Mouse (Mus musculus): ENCODE measurements at regions not wholly inside any gene's neighbourhood (a gene's known extent, or its start where the extent isn't known, plus 50 kb on each side); places are given as distances from the start of the nearest gene placed in this dataset.

DNA sequence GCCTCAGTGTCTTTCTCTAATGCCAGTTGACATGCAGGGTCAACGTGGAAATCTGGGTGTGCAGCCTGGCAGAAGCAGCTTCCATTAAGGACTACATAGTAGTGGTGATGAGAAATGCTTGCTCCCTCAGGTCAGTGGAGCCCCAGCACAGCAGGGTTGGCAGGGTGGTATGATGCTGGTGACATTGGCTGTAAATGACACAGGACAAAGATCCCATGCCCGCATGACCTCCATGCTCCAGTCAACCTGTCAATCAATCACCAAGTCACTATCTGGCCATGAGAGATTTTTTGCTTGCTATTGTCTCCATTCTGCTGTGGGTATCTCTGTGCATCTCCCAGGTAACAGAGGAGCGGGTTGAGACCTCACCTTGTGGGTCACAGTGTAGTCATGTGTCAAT, 146.2 kb upstream of the A530016L24Rik start:
- Histone ChIP-seq H3K27ac (replicated peaks; ENCODE audit: low read depth, low read length) (no peak overlapping the region), H3K9ac (ENCODE audit: low read depth, low read length) (no peak overlapping the region), H3K9me3 (ENCODE audit: control insufficient read depth, low read length) (no peaks in the 10 kb centered on the region), H3K36me3 (ENCODE audit: control insufficient read depth, insufficient read depth, low read length) (no peaks in the 10 kb centered on the region), H3K27me3 (replicated peaks; ENCODE audit: control insufficient read depth, insufficient read depth, low read length) (no peaks in the 10 kb centered on the region), H3K4me2 (ENCODE audit: low read depth, low read length) (no peak overlapping the region), H3K4me1 (ENCODE audit: control insufficient read depth, insufficient read depth, low read length) (peaks cover 10% of the 10 kb centered on the region; the same call in 1 of the 2 replicates), H3K4me3 (ENCODE audit: low read depth, low read length) (no peak overlapping the region)
- DNase-seq (ENCODE audit: low spot score): no peak
- ATAC-seq (ENCODE audit: low read depth): no peak
- WGBS: 89% methylated on average over 3 of the region's 3 CpGs

DNA sequence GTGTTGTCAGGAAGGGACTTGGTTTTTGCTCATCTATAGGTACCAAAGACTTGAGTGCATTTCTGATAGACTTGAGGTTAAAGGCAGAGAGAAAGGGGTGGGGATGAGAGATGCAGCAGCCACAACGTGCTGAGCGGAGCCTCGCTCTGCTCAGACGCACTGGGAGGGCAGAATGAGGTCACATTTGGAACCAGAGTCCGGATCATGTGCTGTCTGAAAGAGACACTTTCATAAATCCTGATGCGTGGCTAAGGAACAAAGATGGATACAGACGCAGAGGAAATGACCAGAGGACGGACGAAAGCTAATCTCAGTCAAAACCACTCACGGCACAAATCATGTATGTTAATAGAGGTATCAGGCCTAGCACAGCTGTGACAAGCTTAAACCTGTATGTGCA, 145.0 kb upstream of the A530016L24Rik start:
- ATAC-seq (ENCODE audit: low read depth): no peak
- no peak overlapping the region for H3K4me2 ChIP-seq (ENCODE audit: low read depth, low read length)
- no peaks in the 10 kb centered on the region for H3K27me3 ChIP-seq (replicated peaks; ENCODE audit: control insufficient read depth, insufficient read depth, low read length)
- no peak for DNase-seq (ENCODE audit: low spot score)
- peaks cover 9% of the 10 kb centered on the region; the same call in 1 of the 2 replicates for H3K4me1 ChIP-seq (ENCODE audit: control insufficient read depth, insufficient read depth, low read length)
- 46% methylated on average over 10 of the region's 10 CpGs for WGBS
- H3K36me3 ChIP-seq (ENCODE audit: control insufficient read depth, insufficient read depth, low read length): no peaks in the 10 kb centered on the region
- H3K9ac ChIP-seq (ENCODE audit: low read depth, low read length): no peak overlapping the region
- H3K9me3 ChIP-seq (ENCODE audit: control insufficient read depth, low read length): no peaks in the 10 kb centered on the region
- no peak overlapping the region for H3K27ac ChIP-seq (replicated peaks; ENCODE audit: low read depth, low read length)
- H3K4me3 ChIP-seq (ENCODE audit: low read depth, low read length): no peak overlapping the region

DNA sequence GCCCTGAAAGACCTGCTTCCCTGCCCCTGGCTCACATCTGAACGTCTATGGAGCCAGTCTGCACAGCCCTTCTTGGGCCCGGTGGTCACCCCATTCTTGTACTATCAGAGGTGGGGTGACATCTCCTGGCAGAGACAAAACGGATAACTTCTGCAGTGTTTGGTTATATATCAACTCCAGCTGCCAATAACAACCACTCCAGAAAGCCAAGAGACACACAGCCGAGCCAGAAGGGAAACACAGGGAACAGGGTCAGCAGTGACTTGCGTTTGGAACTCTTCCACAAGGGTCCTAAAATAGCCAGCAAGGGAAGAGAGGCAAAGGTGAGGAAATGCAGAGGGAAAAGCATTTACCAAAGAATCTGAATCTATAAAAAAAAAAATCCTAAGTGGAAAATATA, 143.5 kb upstream of the A530016L24Rik start:
- ATAC-seq (ENCODE audit: low read depth) (no peak), DNase-seq (ENCODE audit: low spot score) (no peak)
- Histone ChIP-seq H3K9ac (ENCODE audit: low read depth, low read length) (no peak overlapping the region), H3K27ac (replicated peaks; ENCODE audit: low read depth, low read length) (no peak overlapping the region), H3K27me3 (replicated peaks; ENCODE audit: control insufficient read depth, insufficient read depth, low read length) (no peaks in the 10 kb centered on the region), H3K4me3 (ENCODE audit: low read depth, low read length) (no peak overlapping the region), H3K9me3 (ENCODE audit: control insufficient read depth, low read length) (no peaks in the 10 kb centered on the region), H3K4me2 (ENCODE audit: low read depth, low read length) (no peak overlapping the region), H3K4me1 (ENCODE audit: control insufficient read depth, insufficient read depth, low read length) (peaks cover 9% of the 10 kb centered on the region), H3K36me3 (ENCODE audit: control insufficient read depth, insufficient read depth, low read length) (no peaks in the 10 kb centered on the region)
- 64% methylated on average over 5 of the region's 5 CpGs for WGBS

DNA sequence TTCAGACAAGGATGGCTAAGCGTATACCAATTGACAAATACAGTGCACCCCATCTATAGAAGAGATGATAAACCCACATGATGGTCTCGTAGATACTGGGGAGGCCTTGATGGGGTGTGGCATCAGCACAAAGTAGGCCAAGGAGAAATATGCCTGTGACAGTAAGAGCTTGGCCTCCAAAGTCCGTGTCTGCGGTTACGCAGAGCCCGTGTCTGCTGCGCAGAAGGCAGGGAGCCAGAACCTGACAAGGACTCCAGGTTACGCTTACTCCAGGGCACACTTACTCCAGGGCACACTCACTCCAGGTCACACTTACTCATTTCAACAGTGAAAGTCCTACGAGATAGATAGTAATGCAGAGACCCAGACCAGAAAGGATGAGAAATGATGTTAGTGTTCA, 141.1 kb upstream of the A530016L24Rik start:
- H3K4me1 ChIP-seq (ENCODE audit: control insufficient read depth, insufficient read depth, low read length): peaks cover 11% of the 10 kb centered on the region
- no peak overlapping the region for H3K27ac ChIP-seq (replicated peaks; ENCODE audit: low read depth, low read length)
- ATAC-seq (ENCODE audit: low read depth) (no peak), DNase-seq (ENCODE audit: low spot score) (no peak)
- no peak overlapping the region for H3K4me3 ChIP-seq (ENCODE audit: low read depth, low read length)
- H3K27me3 ChIP-seq (replicated peaks; ENCODE audit: control insufficient read depth, insufficient read depth, low read length): no peaks in the 10 kb centered on the region
- no peaks in the 10 kb centered on the region for H3K36me3 ChIP-seq (ENCODE audit: control insufficient read depth, insufficient read depth, low read length)
- no peaks in the 10 kb centered on the region for H3K9me3 ChIP-seq (ENCODE audit: control insufficient read depth, low read length)
- H3K4me2 ChIP-seq (ENCODE audit: low read depth, low read length): no peak overlapping the region
- no peak overlapping the region for H3K9ac ChIP-seq (ENCODE audit: low read depth, low read length)
- WGBS: 96% methylated on average over 9 of the region's 9 CpGs

DNA sequence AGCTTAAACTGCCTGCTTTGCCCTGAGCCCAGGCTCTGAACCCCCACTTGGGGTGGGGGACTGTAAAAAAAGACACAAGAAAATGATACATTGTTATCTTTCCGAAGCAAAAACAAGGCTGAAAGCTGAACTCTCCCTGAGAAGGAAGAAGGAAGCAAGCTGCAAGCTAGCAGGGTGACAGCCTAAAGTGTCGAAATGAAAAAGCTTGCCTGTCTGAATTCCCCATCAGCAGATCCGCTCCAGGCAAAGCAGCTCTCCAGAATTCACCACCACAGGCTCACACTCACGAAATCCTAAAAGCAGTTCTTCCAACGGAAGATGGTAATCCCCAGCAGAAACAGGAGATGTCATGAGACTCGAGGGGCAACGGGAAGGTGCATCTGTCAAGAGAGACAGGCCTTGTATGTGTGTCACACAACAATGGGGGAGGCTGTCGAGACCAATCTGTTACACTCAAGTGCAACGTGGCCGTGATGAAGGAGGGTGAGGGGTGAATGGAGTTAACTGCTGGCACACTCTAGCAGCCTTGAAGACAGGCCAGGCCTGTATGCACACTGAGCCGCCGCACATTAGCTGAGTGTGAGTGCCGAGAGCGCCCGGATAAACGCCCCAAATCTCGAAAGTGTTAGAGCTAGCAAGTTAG, 139.5 kb upstream of the A530016L24Rik start:
- ATAC-seq (ENCODE audit: low read depth): peak; percentile 56
- Histone ChIP-seq H3K27ac (replicated peaks; ENCODE audit: low read depth, low read length) (peak overlapping the region; percentile 56), H3K4me1 (ENCODE audit: control insufficient read depth, insufficient read depth, low read length) (peaks cover 7% of the 10 kb centered on the region; the same call in 1 of the 2 replicates), H3K36me3 (ENCODE audit: control insufficient read depth, insufficient read depth, low read length) (no peaks in the 10 kb centered on the region), H3K4me2 (ENCODE audit: low read depth, low read length) (no peak overlapping the region), H3K9me3 (ENCODE audit: control insufficient read depth, low read length) (no peaks in the 10 kb centered on the region), H3K4me3 (ENCODE audit: low read depth, low read length) (no peak overlapping the region), H3K27me3 (replicated peaks; ENCODE audit: control insufficient read depth, insufficient read depth, low read length) (no peaks in the 10 kb centered on the region), H3K9ac (ENCODE audit: low read depth, low read length) (no peak overlapping the region)
- WGBS: 44% methylated on average over 17 of the region's 17 CpGs
- DNase-seq (ENCODE audit: low spot score): peak; percentile 54

DNA sequence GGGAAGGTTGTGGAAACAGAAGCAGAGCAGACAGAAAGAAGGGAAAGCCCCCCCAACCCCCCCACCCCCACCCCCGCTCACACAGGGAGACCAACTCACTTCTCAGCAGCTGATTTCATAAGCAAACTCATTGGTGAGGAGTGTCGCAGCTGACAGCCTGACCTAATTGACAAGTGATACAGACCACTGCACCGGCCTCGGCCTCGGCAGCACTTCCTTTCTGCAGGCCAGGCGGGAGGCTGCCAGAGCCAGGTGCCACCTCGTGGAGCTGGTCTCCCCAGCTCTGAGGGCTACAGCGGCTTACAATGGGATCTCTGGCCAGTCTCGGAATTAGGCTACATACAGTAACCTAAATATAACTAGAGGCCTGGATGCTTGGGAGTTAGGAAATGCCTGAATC, 138.5 kb upstream of the A530016L24Rik start:
- Histone ChIP-seq H3K4me1 (ENCODE audit: control insufficient read depth, insufficient read depth, low read length) (peaks cover 7% of the 10 kb centered on the region; the same call in 1 of the 2 replicates), H3K9me3 (ENCODE audit: control insufficient read depth, low read length) (peaks cover 4% of the 10 kb centered on the region; the same call in 1 of the 2 replicates), H3K27me3 (replicated peaks; ENCODE audit: control insufficient read depth, insufficient read depth, low read length) (no peaks in the 10 kb centered on the region), H3K9ac (ENCODE audit: low read depth, low read length) (no peak overlapping the region), H3K4me3 (ENCODE audit: low read depth, low read length) (no peak overlapping the region), H3K36me3 (ENCODE audit: control insufficient read depth, insufficient read depth, low read length) (no peaks in the 10 kb centered on the region), H3K27ac (replicated peaks; ENCODE audit: low read depth, low read length) (0 out of 2 replicates have a peak overlapping the region, but pooled peaks have one; percentile 3), H3K4me2 (ENCODE audit: low read depth, low read length) (no peak overlapping the region)
- ATAC-seq (ENCODE audit: low read depth) (peak; percentile 51; the same call in 1 of the 2 replicates), DNase-seq (ENCODE audit: low spot score) (peak; percentile 52)
- 32% methylated on average over 9 of the region's 9 CpGs for WGBS

DNA sequence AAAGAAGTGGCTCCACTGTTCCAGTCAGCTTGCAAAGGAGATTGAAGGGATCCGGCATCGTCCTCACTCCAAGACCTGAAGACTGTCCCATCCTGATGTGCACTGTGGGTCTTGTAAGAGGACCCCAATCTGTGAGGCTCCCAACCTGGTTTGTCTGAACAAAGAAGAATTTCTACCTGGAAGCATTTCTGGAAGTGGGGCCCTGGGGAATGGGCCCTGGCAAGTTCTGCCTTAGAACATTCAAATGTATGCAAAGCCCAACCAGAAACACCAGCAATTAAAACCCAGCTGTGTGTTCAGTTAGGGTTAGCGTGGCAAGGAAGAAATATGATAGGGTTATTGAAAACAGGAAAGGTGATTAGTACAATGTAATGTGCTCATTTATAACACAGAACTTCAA, 125.9 kb upstream of the A530016L24Rik start:
- DNase-seq (ENCODE audit: low spot score): peak; percentile 63
- Histone ChIP-seq H3K27ac (replicated peaks; ENCODE audit: low read depth, low read length) (no peak overlapping the region), H3K9ac (ENCODE audit: low read depth, low read length) (no peak overlapping the region)

DNA sequence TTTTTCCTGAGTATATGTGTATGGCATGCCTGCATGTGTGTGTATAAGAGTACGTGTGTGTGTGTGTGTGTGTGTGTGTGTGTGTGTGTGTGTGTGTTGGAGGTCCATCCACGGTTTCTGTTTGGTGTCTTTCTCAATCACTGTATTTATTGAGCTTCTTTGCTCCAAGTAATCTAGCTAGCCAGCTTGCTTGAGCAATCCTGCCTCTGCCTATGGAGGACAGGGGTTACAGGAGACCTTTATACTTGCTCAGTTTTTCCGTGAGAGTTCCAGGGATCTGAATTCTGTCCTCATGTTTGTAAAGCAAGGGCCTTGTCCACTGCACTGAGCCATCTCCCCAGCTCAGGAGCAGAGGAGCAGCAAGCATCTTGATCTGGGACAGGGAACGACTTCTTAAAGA, 122.0 kb upstream of the A530016L24Rik start:
- Histone ChIP-seq H3K27me3 (replicated peaks; ENCODE audit: control insufficient read depth, insufficient read depth, low read length) (no peaks in the 10 kb centered on the region), H3K27ac (replicated peaks; ENCODE audit: low read depth, low read length) (no peak overlapping the region), H3K9ac (ENCODE audit: low read depth, low read length) (no peak overlapping the region), H3K9me3 (ENCODE audit: control insufficient read depth, low read length) (peaks cover 15% of the 10 kb centered on the region), H3K4me3 (ENCODE audit: low read depth, low read length) (no peak overlapping the region), H3K4me2 (ENCODE audit: low read depth, low read length) (no peak overlapping the region), H3K4me1 (ENCODE audit: control insufficient read depth, insufficient read depth, low read length) (no peaks in the 10 kb centered on the region), H3K36me3 (ENCODE audit: control insufficient read depth, insufficient read depth, low read length) (no peaks in the 10 kb centered on the region)
- 79% methylated on average over 4 of the region's 4 CpGs for WGBS
- no peak for ATAC-seq (ENCODE audit: low read depth)
- no peak for DNase-seq (ENCODE audit: low spot score)

More for the DNA sequence above, 125.9 kb upstream of the A530016L24Rik start:
- no peaks in the 10 kb centered on the region for H3K4me1 ChIP-seq (ENCODE audit: control insufficient read depth, insufficient read depth, low read length)
- H3K36me3 ChIP-seq (ENCODE audit: control insufficient read depth, insufficient read depth, low read length): no peaks in the 10 kb centered on the region
- no peak overlapping the region for H3K4me2 ChIP-seq (ENCODE audit: low read depth, low read length)
- no peak overlapping the region for H3K4me3 ChIP-seq (ENCODE audit: low read depth, low read length)
- H3K27me3 ChIP-seq (replicated peaks; ENCODE audit: control insufficient read depth, insufficient read depth, low read length): no peaks in the 10 kb centered on the region
- peaks cover 15% of the 10 kb centered on the region for H3K9me3 ChIP-seq (ENCODE audit: control insufficient read depth, low read length)
- 0 out of 2 replicates have a peak, but pooled peaks have one; percentile 37 for ATAC-seq (ENCODE audit: low read depth)
- 59% methylated on average over 3 of the region's 3 CpGs for WGBS

DNA sequence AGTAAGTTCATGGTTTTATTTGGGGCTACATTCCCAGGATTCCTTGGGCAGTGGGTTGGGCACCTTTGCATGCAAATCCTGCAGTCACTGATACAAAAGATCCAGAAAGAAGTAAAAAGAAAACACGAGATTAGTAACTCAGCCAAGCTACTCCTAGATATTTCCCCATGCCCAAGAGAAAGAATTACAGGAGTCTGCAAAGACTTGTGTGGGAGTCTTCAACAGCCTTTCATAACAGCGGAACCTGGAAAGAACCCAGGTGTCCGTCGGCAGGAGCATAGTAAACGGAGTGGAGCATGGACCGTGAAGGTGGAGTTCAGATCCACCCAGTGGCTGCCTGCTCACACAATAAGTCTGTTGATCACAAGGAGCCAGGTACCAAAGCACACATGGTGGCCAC, 121.1 kb upstream of the A530016L24Rik start:
- Histone ChIP-seq H3K4me1 (ENCODE audit: control insufficient read depth, insufficient read depth, low read length) (no peaks in the 10 kb centered on the region), H3K27ac (replicated peaks; ENCODE audit: low read depth, low read length) (no peak overlapping the region), H3K36me3 (ENCODE audit: control insufficient read depth, insufficient read depth, low read length) (no peaks in the 10 kb centered on the region), H3K9ac (ENCODE audit: low read depth, low read length) (no peak overlapping the region), H3K4me2 (ENCODE audit: low read depth, low read length) (no peak overlapping the region), H3K27me3 (replicated peaks; ENCODE audit: control insufficient read depth, insufficient read depth, low read length) (no peaks in the 10 kb centered on the region), H3K9me3 (ENCODE audit: control insufficient read depth, low read length) (peaks cover 15% of the 10 kb centered on the region), H3K4me3 (ENCODE audit: low read depth, low read length) (no peak overlapping the region)
- ATAC-seq (ENCODE audit: low read depth) (no peak), DNase-seq (ENCODE audit: low spot score) (no peak)
- 85% methylated on average over 6 of the region's 6 CpGs for WGBS

All from embryonic facial prominence, embryonic 14.5 days (tissue).